Mouse (Mus musculus) hindbrain, postnatal 0 days (tissue): ENCODE measurements around the gene Sec31b. TPM values are rescaled to one million over a fixed set of nuclear protein-coding genes. Genes with fewer than 3 reads are reported as not detected.

Experiments used
- ATAC-seq: fragments of 200-750 bp; cut with Nextera tagmentation; 2 replicates; pipeline ENCODE4 v1.8.0; 2017; ENCODE audit warnings: mild to moderate bottlenecking, moderate TSS enrichment, moderate library complexity
- DNase-seq: peaks from one replicate; pipeline ENCODE4 v3.0.0-alpha.2; 2015; ENCODE audit warnings: low spot score
- H3K27ac ChIP-seq: fragments of 300-500 bp; sonication (generic); 2 replicates; pipeline ENCODE4 v1.5.1; 2014; ENCODE audit warnings: mild to moderate bottlenecking
- H3K27me3 ChIP-seq: fragments of 300-500 bp; sonication (generic); 2 replicates; pipeline ENCODE4 v1.6.1; 2014; ENCODE audit warnings: low read length, mixed read lengths; ENCODE audit not compliant: insufficient read depth
- H3K36me3 ChIP-seq: fragments of 300-500 bp; sonication (generic); 2 replicates; pipeline ENCODE4 v1.6.1; 2014; ENCODE audit warnings: low read length, mixed read lengths; ENCODE audit not compliant: insufficient read depth
- H3K4me1 ChIP-seq: fragments of 300-500 bp; sonication (generic); 2 replicates; pipeline ENCODE4 v1.6.1; 2014; ENCODE audit warnings: antibody characterized with exemption, low read length, mixed read lengths; ENCODE audit not compliant: insufficient read depth
- H3K4me2 ChIP-seq: fragments of 300-500 bp; sonication (generic); 2 replicates; pipeline ENCODE4 v1.6.1; 2014; ENCODE audit warnings: low read depth, mild to moderate bottlenecking, low read length, moderate library complexity, mixed read lengths
- H3K4me3 ChIP-seq: fragments of 300-500 bp; sonication (generic); 2 replicates; pipeline ENCODE4 v1.5.1; 2014; ENCODE audit warnings: low read length
- H3K9ac ChIP-seq: fragments of 300-500 bp; sonication (generic); replicated peaks from 2 replicates; pipeline ENCODE4 v1.6.1; 2014; ENCODE audit warnings: mild to moderate bottlenecking, low read length, moderate library complexity, mixed read lengths
- H3K9me3 ChIP-seq: fragments of 300-500 bp; sonication (generic); 2 replicates; pipeline ENCODE4 v1.6.1; 2016; ENCODE audit warnings: low read length, mixed read lengths
- CTCF ChIP-seq: IDR thresholded peaks from 2 replicates; pipeline ENCODE4 v1.5.1; 2016; ENCODE audit warnings: antibody characterized with exemption, control low read depth, low read depth
- WGBS: fragments of 180-500 bp; shearing (Covaris S2); extraction: QIAGEN DNeasy Blood & Tissue Kit; methylation state at CpG from one replicate; pipeline ENCODE4 v1.1.7; 2014; 5-methylcytosine and 5-hydroxymethylcytosine counted together
- polyA plus RNA-seq: library from polyadenylated mRNA; unstranded; fragments of >200 nt; fragmentation: Nextera tagmentation; extraction: Ambion mirVana; gene quantifications from 2 replicates; pipeline ENCODE4 v1.2.1, GENCODE M21; 2015
- total RNA-seq: library from RNA; depleted of rRNA; stranded (reverse); fragments of >200 nt; gene quantifications from 2 replicates; pipeline ENCODE4 v1.2.3, GENCODE M21; 2014

Gene Sec31b
- total and polyA plus RNA-seq, 2 experiments from 2014 or later = 0.33 to 0.63 TPM

- TF ChIP-seq CTCF = no peak
- Histone ChIP-seq H3K9me3 (no peaks in the 10 kb centered on the region), H3K27ac (no peak overlapping the region), H3K27me3 (peaks cover 68% of the 10 kb centered on the region), H3K36me3 (no peaks in the 10 kb centered on the region), H3K9ac (no peak overlapping the region), H3K4me1 (peaks cover 4% of the 10 kb centered on the region), H3K4me3 (peak overlapping the region; percentile 45; the same call in 1 of the 2 replicates), H3K4me2 (peak overlapping the region; percentile 76)
- 6% methylated on average over 12 of the region's 12 CpGs for WGBS
- no peak for DNase-seq
- no peak for ATAC-seq
Measured at GRCm38 (mm10) chr19:44510534-44511175, 35.0 kb downstream of the Sec31b start.

GRCm38 (mm10) chr19:44502741-44503140 is 42.9 kb downstream of the Sec31b start:
- peaks cover 28% of the 10 kb centered on the region for H3K27me3 ChIP-seq
- TF ChIP-seq CTCF = no peak
- no peak overlapping the region for H3K4me3 ChIP-seq
- H3K9me3 ChIP-seq = no peaks in the 10 kb centered on the region
- H3K36me3 ChIP-seq = no peaks in the 10 kb centered on the region
- WGBS = 70% methylated on average over 4 of the region's 4 CpGs
- H3K4me1 ChIP-seq = no peaks in the 10 kb centered on the region
- ATAC-seq (no peak), DNase-seq (no peak)
- no peak overlapping the region for H3K27ac ChIP-seq
- H3K4me2 ChIP-seq = no peak overlapping the region
- no peak overlapping the region for H3K9ac ChIP-seq

GRCm38 (mm10) chr19:44501925-44502324 is 43.7 kb downstream of the Sec31b start:
- no peak overlapping the region for H3K4me3 ChIP-seq
- 86% methylated on average over 6 of the region's 6 CpGs for WGBS
- no peaks in the 10 kb centered on the region for H3K4me1 ChIP-seq
- H3K36me3 ChIP-seq = no peaks in the 10 kb centered on the region
- DNase-seq (no peak), ATAC-seq (no peak)
- no peak overlapping the region for H3K27ac ChIP-seq
- H3K27me3 ChIP-seq = peaks cover 24% of the 10 kb centered on the region
- no peak for TF ChIP-seq CTCF
- H3K4me2 ChIP-seq = no peak overlapping the region
- no peak overlapping the region for H3K9ac ChIP-seq
- no peaks in the 10 kb centered on the region for H3K9me3 ChIP-seq

GRCm38 (mm10) chr19:44500240-44500639 is 45.4 kb downstream of the Sec31b start:
- Histone ChIP-seq H3K27me3 (peaks cover 31% of the 10 kb centered on the region), H3K4me3 (no peak overlapping the region), H3K27ac (no peak overlapping the region), H3K9me3 (no peaks in the 10 kb centered on the region), H3K4me1 (no peaks in the 10 kb centered on the region), H3K4me2 (no peak overlapping the region), H3K36me3 (no peaks in the 10 kb centered on the region), H3K9ac (no peak overlapping the region)
- ATAC-seq = no peak
- TF ChIP-seq CTCF = no peak
- DNase-seq = no peak
- WGBS = 54% methylated on average over 5 of the region's 5 CpGs

- Histone ChIP-seq H3K4me1 (no peaks in the 10 kb centered on the region), H3K36me3 (no peaks in the 10 kb centered on the region), H3K27ac (no peak overlapping the region), H3K4me2 (no peak overlapping the region), H3K4me3 (no peak overlapping the region), H3K9ac (no peak overlapping the region), H3K9me3 (no peaks in the 10 kb centered on the region), H3K27me3 (peaks cover 41% of the 10 kb centered on the region)
- DNase-seq (no peak), ATAC-seq (no peak)
- TF ChIP-seq CTCF = no peak
- WGBS = 64% methylated on average over 6 of the region's 6 CpGs
Measured at GRCm38 (mm10) chr19:44498936-44499335, 46.7 kb downstream of the Sec31b start.

- Histone ChIP-seq H3K4me1 (no peaks in the 10 kb centered on the region), H3K36me3 (no peaks in the 10 kb centered on the region), H3K9me3 (no peaks in the 10 kb centered on the region), H3K27ac (no peak overlapping the region), H3K9ac (no peak overlapping the region), H3K4me3 (no peak overlapping the region), H3K27me3 (peaks cover 35% of the 10 kb centered on the region), H3K4me2 (no peak overlapping the region)
- WGBS = 20% methylated on average over 10 of the region's 10 CpGs
- DNase-seq (no peak), ATAC-seq (no peak)
- TF ChIP-seq CTCF = no peak
Measured at GRCm38 (mm10) chr19:44496941-44497340, 48.7 kb downstream of the Sec31b start.

GRCm38 (mm10) chr19:44496511-44496910 is 49.2 kb downstream of the Sec31b start:
- no peak overlapping the region for H3K9ac ChIP-seq
- no peaks in the 10 kb centered on the region for H3K4me1 ChIP-seq
- no peaks in the 10 kb centered on the region for H3K36me3 ChIP-seq
- 20% methylated on average over 8 of the region's 8 CpGs for WGBS
- no peak overlapping the region for H3K4me2 ChIP-seq
- peaks cover 35% of the 10 kb centered on the region for H3K27me3 ChIP-seq
- no peak for TF ChIP-seq CTCF
- DNase-seq (no peak), ATAC-seq (no peak)
- H3K27ac ChIP-seq = no peak overlapping the region
- H3K9me3 ChIP-seq = no peaks in the 10 kb centered on the region
- H3K4me3 ChIP-seq = no peak overlapping the region
